Mouse (Mus musculus): Measurements from ENCODE around the gene Iqschfp. TPM values are rescaled to one million over a fixed set of nuclear protein-coding genes. Genes with fewer than 3 reads are reported as not detected.
A peak's percentile ranks its signal among the peaks of the same experiment; 100 is the strongest.

The Iqschfp gene
- polyA plus RNA-seq, 1 experiment = 1.2 TPM

DNA sequence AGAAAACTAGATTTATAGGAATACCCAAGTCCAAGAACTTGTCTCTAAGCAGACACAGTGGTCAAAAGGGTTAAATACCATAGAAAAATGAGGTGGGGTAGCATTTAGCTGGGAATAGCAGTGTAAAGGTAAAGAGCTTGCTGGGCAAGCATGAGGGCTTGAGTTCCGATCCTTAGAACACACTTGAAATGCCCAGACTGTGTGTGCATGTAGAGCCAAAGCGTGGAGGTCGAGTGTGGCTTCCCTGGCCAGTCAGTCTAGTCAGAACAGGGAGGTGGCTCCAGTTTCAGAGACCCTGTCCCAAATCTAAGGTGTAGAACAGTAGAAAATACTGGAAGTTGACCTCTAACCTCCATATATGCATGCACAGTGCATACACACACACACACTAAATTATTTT lies 591.5 kb downstream of the Iqschfp start:
- TF ChIP-seq CTCF (IDR thresholded peaks at IDR 0.05; ENCODE audit: borderline replicate concordance, insufficient read depth, low read depth, low read length) (no peak), POLR2A (IDR thresholded peaks at IDR 0.05; ENCODE audit: borderline replicate concordance, insufficient read depth, low read length) (no peak)
- Histone ChIP-seq H3K4me3 (replicated peaks; ENCODE audit: insufficient read depth, low read depth, low read length) (no peak overlapping the region), H3K4me1 (ENCODE audit: control insufficient read depth, insufficient read depth, low read length) (no peaks in the 10 kb centered on the region), H3K27ac (ENCODE audit: insufficient read depth, low read length) (no peak overlapping the region), H3K27me3 (ENCODE audit: control insufficient read depth, insufficient read depth, low read length) (no peaks in the 10 kb centered on the region)
- 91% methylated on average over 3 of the region's 3 CpGs for WGBS
- DNase-seq = no peak

DNA sequence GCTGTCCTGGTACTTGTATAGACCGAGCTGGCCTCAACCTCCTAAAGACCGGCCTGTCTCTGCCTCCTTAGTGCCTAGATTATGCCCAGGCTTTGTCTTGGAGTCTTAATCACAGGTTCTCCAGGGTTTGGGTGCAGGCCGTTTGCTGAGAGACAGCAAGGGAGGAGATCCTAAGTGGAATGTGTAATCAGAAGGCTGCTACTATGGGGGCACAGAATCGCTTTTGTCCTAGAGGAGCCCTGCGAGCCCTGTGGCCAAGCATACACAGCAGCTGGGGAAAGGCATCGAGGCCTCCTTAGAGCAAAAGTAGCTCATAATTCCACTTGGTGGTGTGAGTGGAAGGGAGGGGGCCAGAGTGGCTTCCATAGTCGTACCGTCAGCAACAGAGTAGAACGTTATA lies 592.0 kb downstream of the Iqschfp start:
- no peak overlapping the region for H3K27ac ChIP-seq (ENCODE audit: insufficient read depth, low read length)
- 87% methylated on average over 9 of the region's 9 CpGs for WGBS
- DNase-seq = no peak
- H3K4me1 ChIP-seq (ENCODE audit: control insufficient read depth, insufficient read depth, low read length) = no peaks in the 10 kb centered on the region
- no peaks in the 10 kb centered on the region for H3K27me3 ChIP-seq (ENCODE audit: control insufficient read depth, insufficient read depth, low read length)
- H3K4me3 ChIP-seq (replicated peaks; ENCODE audit: insufficient read depth, low read depth, low read length) = no peak overlapping the region
- TF ChIP-seq POLR2A (IDR thresholded peaks at IDR 0.05; ENCODE audit: borderline replicate concordance, insufficient read depth, low read length) (no peak), CTCF (IDR thresholded peaks at IDR 0.05; ENCODE audit: borderline replicate concordance, insufficient read depth, low read depth, low read length) (no peak)

DNA sequence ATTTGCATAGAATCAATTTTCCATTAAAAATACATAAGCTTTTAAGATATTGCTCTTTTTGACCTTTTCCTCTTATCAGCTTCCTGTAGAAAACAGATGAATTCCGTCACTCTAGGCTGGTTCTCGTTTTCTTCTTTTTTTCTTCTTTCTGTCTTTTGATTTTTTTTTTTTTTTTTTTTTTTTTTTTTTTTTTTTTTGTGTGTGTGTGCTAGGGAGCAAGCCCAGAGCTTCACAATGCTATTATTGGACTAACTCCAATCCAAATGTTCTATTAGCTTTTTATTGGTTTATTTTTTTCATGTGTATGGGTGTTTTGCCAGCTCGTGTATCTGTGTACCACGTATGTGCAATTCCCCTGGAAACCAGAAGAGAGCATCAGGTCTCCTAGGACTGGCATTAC lies 592.5 kb downstream of the Iqschfp start:
- TF ChIP-seq CTCF (IDR thresholded peaks at IDR 0.05; ENCODE audit: borderline replicate concordance, insufficient read depth, low read depth, low read length) (no peak), POLR2A (IDR thresholded peaks at IDR 0.05; ENCODE audit: borderline replicate concordance, insufficient read depth, low read length) (no peak)
- Histone ChIP-seq H3K27me3 (ENCODE audit: control insufficient read depth, insufficient read depth, low read length) (no peaks in the 10 kb centered on the region), H3K4me1 (ENCODE audit: control insufficient read depth, insufficient read depth, low read length) (no peaks in the 10 kb centered on the region), H3K4me3 (replicated peaks; ENCODE audit: insufficient read depth, low read depth, low read length) (no peak overlapping the region), H3K27ac (ENCODE audit: insufficient read depth, low read length) (no peak overlapping the region)
- DNase-seq = no peak
- WGBS = 94% methylated on average over 4 of the region's 4 CpGs

DNA sequence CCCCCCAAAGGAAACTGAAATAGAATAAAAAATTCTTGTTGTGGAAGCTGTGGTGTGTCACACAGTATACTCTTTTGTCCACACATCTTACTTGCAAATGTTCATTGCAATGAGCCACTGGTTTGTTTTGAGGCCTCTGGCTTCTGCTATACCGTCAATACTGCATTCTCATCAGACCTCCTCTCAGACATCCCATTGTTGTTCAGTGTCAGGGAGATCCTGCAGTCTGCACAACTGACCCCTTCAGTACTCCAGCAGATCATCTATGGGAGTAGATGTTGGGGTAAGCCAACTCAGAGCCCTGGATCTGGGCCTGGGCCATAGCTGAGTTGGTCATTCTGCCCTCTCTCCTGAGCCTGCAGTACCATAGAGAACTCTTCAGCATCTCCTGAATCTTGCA lies 595.6 kb downstream of the Iqschfp start:
- TF ChIP-seq POLR2A (IDR thresholded peaks at IDR 0.05; ENCODE audit: borderline replicate concordance, insufficient read depth, low read length) (no peak), CTCF (IDR thresholded peaks at IDR 0.05; ENCODE audit: borderline replicate concordance, insufficient read depth, low read depth, low read length) (no peak)
- Histone ChIP-seq H3K4me3 (replicated peaks; ENCODE audit: insufficient read depth, low read depth, low read length) (no peak overlapping the region), H3K27me3 (ENCODE audit: control insufficient read depth, insufficient read depth, low read length) (no peaks in the 10 kb centered on the region), H3K4me1 (ENCODE audit: control insufficient read depth, insufficient read depth, low read length) (no peaks in the 10 kb centered on the region), H3K27ac (ENCODE audit: insufficient read depth, low read length) (no peak overlapping the region)
- 85% methylated on average over 1 of the region's 1 CpGs for WGBS
- DNase-seq = peak in 1 of 2 experiments; percentile 12

DNA sequence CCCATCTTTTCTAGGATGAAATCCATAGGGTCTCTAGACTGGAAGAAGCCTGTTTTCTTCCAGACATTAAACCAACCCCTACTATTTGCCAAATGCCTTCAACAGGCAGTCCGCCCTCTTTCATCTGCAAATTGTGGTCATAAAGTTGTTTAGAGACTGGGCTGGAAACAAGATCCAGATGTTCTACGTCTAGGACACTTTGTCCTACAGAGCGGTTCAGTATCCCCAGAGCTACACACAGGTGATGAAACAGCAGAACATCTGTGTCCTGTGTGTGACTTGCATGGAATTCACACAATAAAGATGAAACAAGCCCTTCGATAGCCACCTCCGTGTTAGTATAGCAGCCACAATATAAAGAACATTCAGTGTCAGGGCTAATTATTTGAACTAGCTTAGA lies 596.3 kb downstream of the Iqschfp start:
- Histone ChIP-seq H3K27me3 (ENCODE audit: control insufficient read depth, insufficient read depth, low read length) (no peaks in the 10 kb centered on the region), H3K4me3 (replicated peaks; ENCODE audit: insufficient read depth, low read depth, low read length) (no peak overlapping the region), H3K27ac (ENCODE audit: insufficient read depth, low read length) (no peak overlapping the region), H3K4me1 (ENCODE audit: control insufficient read depth, insufficient read depth, low read length) (peaks cover 2% of the 10 kb centered on the region; the same call in 1 of the 2 replicates)
- TF ChIP-seq CTCF (IDR thresholded peaks at IDR 0.05; ENCODE audit: borderline replicate concordance, insufficient read depth, low read depth, low read length) (no peak), POLR2A (IDR thresholded peaks at IDR 0.05; ENCODE audit: borderline replicate concordance, insufficient read depth, low read length) (no peak)
- DNase-seq = no peak
- 93% methylated on average over 5 of the region's 5 CpGs for WGBS

DNA sequence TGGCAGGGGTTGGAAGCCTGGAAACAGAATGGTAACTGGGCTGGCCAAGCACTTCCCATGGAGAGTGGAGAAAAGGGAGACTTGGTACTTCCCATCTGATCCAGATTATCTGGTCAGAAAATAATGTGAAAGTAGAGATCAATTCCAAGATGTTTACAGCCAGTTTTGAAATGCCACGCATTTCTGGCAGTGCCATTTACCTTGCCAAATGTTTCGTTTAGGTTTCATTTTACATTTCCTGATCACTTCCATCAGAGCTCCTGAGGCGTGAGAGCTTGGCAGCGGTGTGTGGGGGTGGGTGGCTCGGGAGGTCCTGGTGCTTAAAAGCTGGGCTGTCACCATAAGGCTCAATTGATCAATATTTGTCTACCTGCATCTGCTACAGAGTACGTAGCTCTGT lies 599.5 kb downstream of the Iqschfp start:
- Histone ChIP-seq H3K27me3 (ENCODE audit: control insufficient read depth, insufficient read depth, low read length) (no peaks in the 10 kb centered on the region), H3K27ac (ENCODE audit: insufficient read depth, low read length) (no peak overlapping the region), H3K4me3 (replicated peaks; ENCODE audit: insufficient read depth, low read depth, low read length) (no peak overlapping the region), H3K4me1 (ENCODE audit: control insufficient read depth, insufficient read depth, low read length) (peaks cover 2% of the 10 kb centered on the region; the same call in 1 of the 2 replicates)
- TF ChIP-seq POLR2A (IDR thresholded peaks at IDR 0.05; ENCODE audit: borderline replicate concordance, insufficient read depth, low read length) = no peak
- no peak for TF ChIP-seq CTCF (IDR thresholded peaks at IDR 0.05; ENCODE audit: borderline replicate concordance, insufficient read depth, low read depth, low read length)
- 86% methylated on average over 6 of the region's 6 CpGs for WGBS
- no peak for DNase-seq

DNA sequence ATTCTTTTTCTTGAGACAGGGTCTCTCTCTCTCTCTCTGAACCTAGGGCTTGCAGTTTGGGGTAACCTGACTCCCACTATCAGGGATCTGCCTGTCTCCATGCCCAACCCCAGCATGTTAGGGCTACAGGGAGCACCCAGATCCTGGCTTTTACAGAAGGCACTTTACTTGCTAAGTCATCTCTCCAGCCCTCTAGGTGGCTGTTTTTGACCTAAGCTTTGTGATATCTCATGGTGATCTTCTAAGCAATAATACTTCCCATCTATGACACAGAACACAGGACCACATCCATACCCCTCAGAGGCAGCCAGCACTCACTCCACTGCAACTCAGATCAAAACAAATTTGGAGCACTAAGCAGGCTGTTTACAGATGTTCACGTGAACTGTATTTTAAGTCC lies 600.0 kb downstream of the Iqschfp start:
- H3K27me3 ChIP-seq (ENCODE audit: control insufficient read depth, insufficient read depth, low read length) = no peaks in the 10 kb centered on the region
- 98% methylated on average over 1 of the region's 1 CpGs for WGBS
- peaks cover 2% of the 10 kb centered on the region; the same call in 1 of the 2 replicates for H3K4me1 ChIP-seq (ENCODE audit: control insufficient read depth, insufficient read depth, low read length)
- TF ChIP-seq CTCF (IDR thresholded peaks at IDR 0.05; ENCODE audit: borderline replicate concordance, insufficient read depth, low read depth, low read length) (no peak), POLR2A (IDR thresholded peaks at IDR 0.05; ENCODE audit: borderline replicate concordance, insufficient read depth, low read length) (no peak)
- no peak for DNase-seq
- H3K27ac ChIP-seq (ENCODE audit: insufficient read depth, low read length) = no peak overlapping the region
- H3K4me3 ChIP-seq (replicated peaks; ENCODE audit: insufficient read depth, low read depth, low read length) = no peak overlapping the region

DNA sequence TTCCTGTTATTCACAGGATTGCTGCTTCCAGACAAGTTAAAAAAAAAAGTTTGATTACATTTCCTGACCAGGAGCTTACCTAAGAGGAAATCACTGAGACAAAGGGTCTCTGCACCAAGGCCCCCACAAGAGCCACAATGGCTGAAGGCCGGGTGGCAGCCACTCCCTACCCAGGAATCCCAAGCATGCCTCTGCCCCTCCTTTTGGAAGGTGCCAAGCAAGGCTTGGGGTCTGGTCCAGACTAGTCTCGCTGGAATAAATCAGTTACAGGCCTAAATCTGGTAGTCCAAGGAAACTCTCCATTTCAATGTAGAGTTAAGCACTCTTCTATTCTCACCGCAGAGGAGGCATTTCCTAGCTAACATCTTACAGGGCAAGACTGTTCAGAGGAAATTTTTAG lies 600.5 kb downstream of the Iqschfp start:
- Histone ChIP-seq H3K4me3 (replicated peaks; ENCODE audit: insufficient read depth, low read depth, low read length) (no peak overlapping the region), H3K27ac (ENCODE audit: insufficient read depth, low read length) (no peak overlapping the region), H3K27me3 (ENCODE audit: control insufficient read depth, insufficient read depth, low read length) (no peaks in the 10 kb centered on the region), H3K4me1 (ENCODE audit: control insufficient read depth, insufficient read depth, low read length) (peaks cover 2% of the 10 kb centered on the region; the same call in 1 of the 2 replicates)
- 91% methylated on average over 3 of the region's 3 CpGs for WGBS
- no peak for TF ChIP-seq CTCF (IDR thresholded peaks at IDR 0.05; ENCODE audit: borderline replicate concordance, insufficient read depth, low read depth, low read length)
- no peak for TF ChIP-seq POLR2A (IDR thresholded peaks at IDR 0.05; ENCODE audit: borderline replicate concordance, insufficient read depth, low read length)
- DNase-seq = no peak
